Mouse (Mus musculus) embryonic facial prominence, embryonic 10.5 days (tissue): ENCODE data around the gene Tmem252. TPM values are rescaled to one million over a fixed set of nuclear protein-coding genes. Genes with fewer than 3 reads are reported as not detected.
A peak's percentile ranks its signal among the peaks of the same experiment; 100 is the strongest.
"Not testable (repeated sequence)": the region's sequence is repeated elsewhere in the genome, so short reads cannot be mapped to it uniquely, and the experiment has no call there.

Source experiments
- DNase-seq: peaks from one replicate; pipeline ENCODE4 v3.0.0-alpha.2; 2017; ENCODE audit warnings: low spot score
- H3K27ac ChIP-seq: fragments of 300-500 bp; sonication (generic); replicated peaks from 2 replicates; pipeline ENCODE4 v1.5.1; 2016; ENCODE audit warnings: mild to moderate bottlenecking
- H3K27me3 ChIP-seq: fragments of 300-500 bp; sonication (generic); replicated peaks from 2 replicates; pipeline ENCODE4 v1.6.1; 2016; ENCODE audit warnings: low read depth, mild to moderate bottlenecking; ENCODE audit not compliant: poor library complexity, severe bottlenecking
- H3K36me3 ChIP-seq: fragments of 300-500 bp; sonication (generic); replicated peaks from 2 replicates; pipeline ENCODE4 v1.6.1; 2016; ENCODE audit warnings: mild to moderate bottlenecking, moderate library complexity
- H3K4me1 ChIP-seq: fragments of 300-500 bp; sonication (generic); 2 replicates; pipeline ENCODE4 v1.6.1; 2016
- H3K4me3 ChIP-seq: fragments of 300-500 bp; sonication (generic); 2 replicates; pipeline ENCODE4 v1.5.1; 2016; ENCODE audit warnings: mild to moderate bottlenecking, moderate library complexity
- H3K9me3 ChIP-seq: fragments of 300-500 bp; sonication (generic); 2 replicates; pipeline ENCODE4 v1.6.1; 2016; ENCODE audit warnings: mild to moderate bottlenecking
- WGBS: fragments of 180-500 bp; shearing (Covaris S2); methylation state at CpG from one replicate; pipeline ENCODE4 v1.1.7; 2016; 5-methylcytosine and 5-hydroxymethylcytosine counted together
- polyA plus RNA-seq: library from polyadenylated mRNA; unstranded; fragments of >200 nt; fragmentation: Nextera tagmentation; extraction: Ambion mirVana; gene quantifications from 2 replicates; pipeline ENCODE4 v1.2.1, GENCODE M21; 2016

The Tmem252 gene
- polyA plus RNA-seq, 1 experiment from 2014 or later: 0.26 TPM

GRCm38 (mm10) chr19:24688327-24688726, 14.5 kb downstream of the Tmem252 start:
- H3K4me3 ChIP-seq: no peak overlapping the region
- H3K36me3 ChIP-seq: no peaks in the 10 kb centered on the region
- peaks cover 5% of the 10 kb centered on the region for H3K4me1 ChIP-seq
- H3K27me3 ChIP-seq: no peaks in the 10 kb centered on the region
- no peak overlapping the region for H3K27ac ChIP-seq
- no peaks in the 10 kb centered on the region for H3K9me3 ChIP-seq
- DNase-seq: no peak
- 78% methylated on average over 6 of the region's 6 CpGs for WGBS

GRCm38 (mm10) chr19:24689531-24689930, 15.7 kb downstream of the Tmem252 start:
- 94% methylated on average over 4 of the region's 4 CpGs for WGBS
- Histone ChIP-seq H3K4me3 (no peak overlapping the region), H3K9me3 (no peaks in the 10 kb centered on the region), H3K36me3 (no peaks in the 10 kb centered on the region), H3K27me3 (no peaks in the 10 kb centered on the region), H3K27ac (no peak overlapping the region), H3K4me1 (no peaks in the 10 kb centered on the region)
- DNase-seq: no peak

DNA sequence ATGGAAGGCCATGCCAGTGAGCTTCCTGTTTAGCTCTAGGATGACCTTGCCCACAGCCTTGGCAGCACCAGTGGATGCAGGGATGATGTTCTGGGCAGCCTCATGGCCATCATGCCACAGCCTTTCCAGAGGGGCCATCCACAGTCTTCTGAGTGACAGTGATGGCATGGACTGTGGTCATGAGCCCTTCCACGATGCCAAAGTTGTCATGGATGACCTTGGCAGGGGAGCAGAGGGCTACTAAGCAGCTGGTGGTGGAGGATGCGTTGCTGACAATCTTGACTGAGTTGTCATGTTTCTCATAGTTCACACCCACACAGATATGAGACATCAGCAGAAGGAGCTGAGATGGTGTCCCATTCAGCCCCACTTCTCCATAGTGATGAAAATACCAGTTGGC, 18.9 kb downstream of the Tmem252 start:
- H3K27ac ChIP-seq: no peak overlapping the region
- H3K27me3 ChIP-seq: no peaks in the 10 kb centered on the region
- no peaks in the 10 kb centered on the region for H3K9me3 ChIP-seq
- H3K36me3 ChIP-seq: no peaks in the 10 kb centered on the region
- H3K4me3 ChIP-seq: no peak overlapping the region
- WGBS: 93% methylated on average over 2 of the region's 2 CpGs
- no peak for DNase-seq
- H3K4me1 ChIP-seq: no peaks in the 10 kb centered on the region

DNA sequence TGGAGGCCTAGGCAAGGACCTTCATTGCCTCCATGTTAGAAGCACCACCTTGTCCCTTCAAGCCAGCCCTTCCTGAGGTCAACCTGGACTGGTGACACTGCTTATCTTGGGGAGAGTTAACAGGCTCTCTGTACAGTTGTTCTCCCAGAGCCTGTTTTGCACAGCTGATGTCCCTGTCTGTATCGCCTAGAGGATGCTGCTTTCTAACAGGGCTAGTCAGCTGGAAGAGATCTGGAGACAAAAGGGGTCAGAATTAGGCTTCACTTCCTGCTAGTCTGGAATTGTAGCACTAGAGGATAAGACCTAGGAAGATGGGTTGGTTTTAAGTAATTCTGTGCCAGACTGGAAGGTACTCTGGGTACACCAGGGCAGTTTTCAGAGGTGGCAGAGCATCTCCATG, 24.1 kb downstream of the Tmem252 start:
- H3K4me3 ChIP-seq: no peak overlapping the region
- no peaks in the 10 kb centered on the region for H3K27me3 ChIP-seq
- 59% methylated on average over 1 of the region's 1 CpGs for WGBS
- DNase-seq: no peak
- no peaks in the 10 kb centered on the region for H3K36me3 ChIP-seq
- no peaks in the 10 kb centered on the region for H3K9me3 ChIP-seq
- no peak overlapping the region for H3K27ac ChIP-seq
- H3K4me1 ChIP-seq: peaks cover 12% of the 10 kb centered on the region

DNA sequence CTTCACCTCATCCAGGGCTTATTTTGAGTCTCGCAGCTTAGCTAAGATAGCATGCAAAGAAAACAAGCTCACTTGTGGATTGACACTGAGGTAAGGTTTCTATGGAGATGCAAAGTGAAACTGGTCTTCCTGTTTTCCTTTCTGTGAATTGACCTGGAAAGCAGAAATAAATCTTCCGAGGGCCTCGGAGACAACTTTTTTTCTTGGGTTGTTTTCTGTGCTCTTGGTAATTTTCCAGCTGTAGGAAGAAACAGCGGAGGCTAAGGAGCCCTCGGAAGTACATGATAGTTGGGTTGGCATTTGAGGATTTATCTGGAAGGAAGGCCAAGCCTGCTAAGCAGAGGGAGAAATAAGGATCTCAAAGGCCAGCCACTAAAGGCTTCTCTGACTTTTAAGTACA, 24.8 kb downstream of the Tmem252 start:
- no peak overlapping the region for H3K27ac ChIP-seq
- no peaks in the 10 kb centered on the region for H3K36me3 ChIP-seq
- WGBS: 68% methylated on average over 5 of the region's 5 CpGs
- DNase-seq: no peak
- H3K9me3 ChIP-seq: no peaks in the 10 kb centered on the region
- no peak overlapping the region for H3K4me3 ChIP-seq
- H3K4me1 ChIP-seq: peaks cover 12% of the 10 kb centered on the region
- no peaks in the 10 kb centered on the region for H3K27me3 ChIP-seq

GRCm38 (mm10) chr19:24699196-24699595, 25.4 kb downstream of the Tmem252 start:
- Histone ChIP-seq H3K27ac (no peak overlapping the region), H3K4me1 (peaks cover 12% of the 10 kb centered on the region), H3K36me3 (no peaks in the 10 kb centered on the region), H3K27me3 (no peaks in the 10 kb centered on the region), H3K9me3 (no peaks in the 10 kb centered on the region), H3K4me3 (no peak overlapping the region)
- no peak for DNase-seq
- WGBS: 83% methylated on average over 3 of the region's 3 CpGs

- H3K27ac ChIP-seq: no peak overlapping the region
Observed at GRCm38 (mm10) chr19:24699910-24700309, 26.1 kb downstream of the Tmem252 start.

GRCm38 (mm10) chr19:24700664-24701063, 26.9 kb downstream of the Tmem252 start:
- no peak for DNase-seq
- H3K27me3 ChIP-seq: no peaks in the 10 kb centered on the region
- H3K4me3 ChIP-seq: no peak overlapping the region
- WGBS: 90% methylated on average over 5 of the region's 5 CpGs
- H3K9me3 ChIP-seq: no peaks in the 10 kb centered on the region
- no peak overlapping the region for H3K27ac ChIP-seq
- peaks cover 12% of the 10 kb centered on the region for H3K4me1 ChIP-seq
- no peaks in the 10 kb centered on the region for H3K36me3 ChIP-seq

More at GRCm38 (mm10) chr19:24699910-24700309, 26.1 kb downstream of the Tmem252 start:
- Histone ChIP-seq H3K36me3 (no peaks in the 10 kb centered on the region), H3K4me3 (no peak overlapping the region), H3K27me3 (no peaks in the 10 kb centered on the region), H3K4me1 (peaks cover 12% of the 10 kb centered on the region), H3K9me3 (no peaks in the 10 kb centered on the region)
- DNase-seq: no peak

GRCm38 (mm10) chr19:24701716-24702115, 27.9 kb downstream of the Tmem252 start:
- H3K9me3 ChIP-seq: no peaks in the 10 kb centered on the region
- peaks cover 12% of the 10 kb centered on the region for H3K4me1 ChIP-seq
- H3K27me3 ChIP-seq: no peaks in the 10 kb centered on the region
- DNase-seq: no peak
- H3K36me3 ChIP-seq: no peaks in the 10 kb centered on the region
- 70% methylated on average over 8 of the region's 8 CpGs for WGBS
- H3K27ac ChIP-seq: no peak overlapping the region
- no peak overlapping the region for H3K4me3 ChIP-seq

DNA sequence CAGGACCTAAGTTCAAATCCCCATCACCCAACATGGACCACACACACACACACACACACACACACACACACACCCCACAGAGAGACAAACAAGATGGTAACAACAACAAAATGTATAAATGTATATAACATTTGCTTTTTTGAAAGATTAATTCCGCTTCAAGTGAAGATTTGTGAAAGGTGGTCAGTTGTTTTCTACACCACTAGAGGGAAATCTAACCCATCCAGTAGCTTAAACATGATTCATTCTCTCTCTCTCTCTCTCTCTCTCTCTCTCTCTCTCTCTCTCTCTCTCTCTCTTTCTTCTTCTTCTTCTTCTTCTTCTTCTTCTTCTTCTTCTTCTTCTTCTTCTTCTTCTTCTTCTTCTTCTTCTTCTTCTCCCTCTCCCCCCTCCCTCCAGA, 29.4 kb downstream of the Tmem252 start:
- H3K27ac ChIP-seq, H3K4me3 ChIP-seq, H3K27me3 ChIP-seq, H3K36me3 ChIP-seq, H3K9me3 ChIP-seq, DNase-seq: not testable (repeated sequence)
- peaks cover 10% of the 10 kb centered on the region for H3K4me1 ChIP-seq
- WGBS: 61% methylated on average over 1 of the region's 1 CpGs

- WGBS: 76% methylated on average over 8 of the region's 8 CpGs
- Histone ChIP-seq H3K27me3 (no peaks in the 10 kb centered on the region), H3K4me3 (no peak overlapping the region), H3K27ac (no peak overlapping the region), H3K4me1 (peaks cover 5% of the 10 kb centered on the region), H3K36me3 (no peaks in the 10 kb centered on the region), H3K9me3 (no peaks in the 10 kb centered on the region)
- DNase-seq: no peak
Observed at GRCm38 (mm10) chr19:24703680-24704079, 29.9 kb downstream of the Tmem252 start.

- Histone ChIP-seq H3K4me3 (no peak overlapping the region), H3K27ac (no peak overlapping the region), H3K27me3 (no peaks in the 10 kb centered on the region), H3K36me3 (no peaks in the 10 kb centered on the region), H3K4me1 (peaks cover 3% of the 10 kb centered on the region; the same call in 1 of the 2 replicates), H3K9me3 (no peaks in the 10 kb centered on the region)
- DNase-seq: no peak
- 82% methylated on average over 2 of the region's 2 CpGs for WGBS
Observed at GRCm38 (mm10) chr19:24704326-24704725, 30.5 kb downstream of the Tmem252 start.

GRCm38 (mm10) chr19:24705395-24705794, 31.6 kb downstream of the Tmem252 start:
- H3K36me3 ChIP-seq: no peaks in the 10 kb centered on the region
- H3K9me3 ChIP-seq: no peaks in the 10 kb centered on the region
- H3K4me1 ChIP-seq: peaks cover 3% of the 10 kb centered on the region; the same call in 1 of the 2 replicates
- H3K4me3 ChIP-seq: no peak overlapping the region
- WGBS: 61% methylated on average over 1 of the region's 1 CpGs
- no peaks in the 10 kb centered on the region for H3K27me3 ChIP-seq
- no peak overlapping the region for H3K27ac ChIP-seq
- DNase-seq: peak; percentile 28
